Mouse (Mus musculus): ENCODE data around the gene Lhfpl2.

GRCm38 (mm10) chr13:94180477-94181420 is 123.2 kb downstream of the Lhfpl2 start:
- no peak for TF ChIP-seq POLR2A (IDR thresholded peaks at IDR 0.05; ENCODE audit: insufficient read depth, low read depth, low read length)
- no peak for TF ChIP-seq CTCF (IDR thresholded peaks at IDR 0.05; ENCODE audit: insufficient read depth, low read depth, low read length)
